Mouse (Mus musculus) kidney, adult 2 months (tissue): ENCODE data around the gene Aspscr1.

Experiments used
- CTCF ChIP-seq: fragments of 200-500 bp; conservative IDR thresholded peaks from 2 replicates; pipeline ENCODE4 v1.5.1; 2011; ENCODE audit warnings: low read depth, mild to moderate bottlenecking, control low read depth, low read length, moderate library complexity, mixed read lengths; ENCODE audit not compliant: insufficient read depth, insufficient read length
- POLR2A ChIP-seq: fragments of 200-500 bp; IDR thresholded peaks from one replicate; pipeline ENCODE4 v1.6.1; 2011; ENCODE audit warnings: low read depth, low read length, control low read depth

DNA sequence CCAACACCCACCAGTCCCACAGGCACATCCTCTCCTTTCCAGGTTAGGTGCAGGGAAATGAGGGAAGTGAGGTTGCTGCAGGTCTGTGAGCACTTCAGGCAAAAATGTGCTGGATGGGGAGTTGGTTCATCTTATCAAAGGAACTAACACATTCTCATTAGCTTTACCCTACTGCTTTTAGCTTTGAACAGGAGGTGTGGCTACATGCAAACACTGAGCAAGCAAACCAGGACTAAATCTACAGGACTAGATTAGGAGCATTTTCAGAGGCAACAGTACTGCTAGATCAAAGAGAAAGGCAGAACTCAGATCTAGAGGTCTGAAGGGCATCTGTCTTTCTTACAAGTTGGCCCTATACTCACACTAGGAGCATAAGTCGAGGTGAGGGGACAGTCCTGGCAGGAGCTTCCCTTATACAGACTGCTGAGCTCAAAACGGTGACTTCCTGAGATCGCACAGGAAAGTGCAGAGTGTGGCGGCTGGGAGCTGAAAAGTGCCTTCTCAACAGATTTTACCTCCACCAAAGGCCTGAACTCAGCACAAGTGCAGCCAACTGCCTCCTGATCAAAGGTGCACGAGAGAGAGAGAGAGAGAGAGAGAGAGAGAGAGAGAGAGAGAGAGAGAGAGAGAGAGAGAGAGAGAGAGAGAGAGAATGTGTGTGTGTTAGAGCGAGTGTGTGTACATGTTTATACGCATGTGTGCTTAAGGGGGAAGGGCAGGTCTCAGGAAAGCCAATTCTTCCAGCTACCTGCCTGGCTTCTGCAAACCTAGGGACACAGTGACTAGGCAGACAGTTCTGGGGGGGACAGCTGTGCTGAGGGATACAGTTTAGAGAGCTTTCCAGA lies 41.7 kb upstream of the Aspscr1 start:
- TF ChIP-seq CTCF (no peak), POLR2A (no peak)
